Mouse (Mus musculus) olfactory bulb, adult 2 months (tissue): ENCODE measurements around the gene Lbhd2.

Experiments used
- CTCF ChIP-seq: fragments of 200-500 bp; IDR thresholded peaks from 2 replicates; pipeline ENCODE4 v1.5.1; 2012; ENCODE audit warnings: low read depth, mild to moderate bottlenecking, low read length, moderate library complexity; ENCODE audit not compliant: insufficient read depth
- POLR2A ChIP-seq: fragments of 200-500 bp; IDR thresholded peaks from 2 replicates; pipeline ENCODE4 v1.6.1; 2012; ENCODE audit warnings: mild to moderate bottlenecking, low read depth, low read length, moderate library complexity; ENCODE audit not compliant: insufficient read depth

GRCm38 (mm10) chr12:111455860-111456259, 49.3 kb downstream of the Lbhd2 start:
- TF ChIP-seq CTCF = no peak
- TF ChIP-seq POLR2A = no peak
